Mouse (Mus musculus) olfactory bulb, adult 2 months (tissue): ENCODE measurements around the gene Tnpo3.

Experiments
- CTCF ChIP-seq: fragments of 200-500 bp; IDR thresholded peaks from 2 replicates; pipeline ENCODE4 v1.5.1; 2012; ENCODE audit warnings: low read depth, mild to moderate bottlenecking, low read length, moderate library complexity; ENCODE audit not compliant: insufficient read depth
- POLR2A ChIP-seq: fragments of 200-500 bp; IDR thresholded peaks from 2 replicates; pipeline ENCODE4 v1.6.1; 2012; ENCODE audit warnings: mild to moderate bottlenecking, low read depth, low read length, moderate library complexity; ENCODE audit not compliant: insufficient read depth

DNA sequence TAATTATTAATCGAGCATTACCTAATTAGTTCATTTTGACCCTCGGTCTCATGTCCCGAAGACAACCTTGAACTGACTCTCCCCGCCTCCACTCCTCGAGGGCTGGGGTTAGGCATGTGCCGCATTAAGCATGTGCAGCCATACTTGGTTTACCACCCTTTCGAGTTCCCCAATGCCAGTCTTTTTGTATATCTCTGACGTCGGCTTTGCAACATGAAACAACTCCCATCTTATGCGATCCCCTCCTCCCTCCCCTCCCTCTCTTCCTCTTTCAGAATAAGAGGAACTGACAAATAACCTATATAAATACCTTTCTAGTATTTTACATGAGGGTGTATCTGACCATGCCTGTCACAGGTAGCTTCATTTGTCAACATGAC lies 40.5 kb upstream of the Tnpo3 start:
- TF ChIP-seq CTCF (0 out of 2 replicates have a peak, but pooled peaks have one; percentile 1), POLR2A (no peak)
